Mouse (Mus musculus) olfactory bulb, adult 2 months (tissue): ENCODE measurements around the gene Dpysl4.

Source experiments
- CTCF ChIP-seq: fragments of 200-500 bp; IDR thresholded peaks from 2 replicates; pipeline ENCODE4 v1.5.1; 2012; ENCODE audit warnings: low read depth, mild to moderate bottlenecking, low read length, moderate library complexity; ENCODE audit not compliant: insufficient read depth
- POLR2A ChIP-seq: fragments of 200-500 bp; IDR thresholded peaks from 2 replicates; pipeline ENCODE4 v1.6.1; 2012; ENCODE audit warnings: mild to moderate bottlenecking, low read depth, low read length, moderate library complexity; ENCODE audit not compliant: insufficient read depth

DNA sequence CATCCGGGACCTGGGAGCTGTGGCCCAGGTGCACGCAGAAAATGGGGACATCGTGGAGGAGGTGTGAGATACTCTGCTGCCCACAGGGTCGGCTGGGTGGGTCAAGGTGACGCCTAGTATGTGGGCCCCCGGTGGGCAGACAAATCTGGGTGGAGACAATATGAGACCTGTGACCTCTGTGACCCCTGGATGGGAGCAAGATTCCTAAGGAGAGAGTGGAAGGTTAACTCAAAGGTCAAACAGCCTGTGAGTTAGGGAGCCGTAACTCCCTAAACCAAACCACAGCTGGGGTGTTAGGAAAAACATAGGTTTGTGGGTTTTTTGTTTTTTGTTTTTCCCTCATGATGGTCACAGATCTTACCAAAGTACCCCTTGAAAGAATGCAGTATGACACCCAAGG is 8.0 kb downstream of the Dpysl4 start:
- TF ChIP-seq CTCF (no peak), POLR2A (no peak)
